In the genomic region with DNA sequence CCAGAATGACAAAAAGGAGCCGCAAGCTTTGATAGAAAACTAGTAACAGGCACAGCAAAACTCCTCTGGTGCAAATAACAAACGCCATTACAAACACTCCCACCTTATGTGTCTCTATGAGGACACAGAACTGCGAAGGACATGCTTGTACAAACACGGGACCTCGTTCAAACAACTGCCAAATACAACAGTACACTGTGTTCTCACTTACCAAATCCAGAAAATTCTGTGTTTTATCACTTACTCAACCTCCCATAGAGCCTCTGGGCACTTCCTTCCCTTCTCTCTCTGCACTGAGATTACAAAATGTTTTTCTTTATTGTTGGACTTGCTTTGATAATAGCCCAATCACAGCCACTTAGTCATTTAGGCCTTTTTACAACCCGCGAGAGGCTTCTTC, we compare ENCODE assay signal across 23 mouse cellular contexts.
"Had no signal": no experiment of that assay in that cellular context is flagged by ENCODE, and none has a peak within 500 bp of the region (broad histone marks: within the 10 kb centered on the region; RNA-seq: fewer than 3 reads in every experiment).

No protein-coding gene starts in this region.

- H3K4me1 ChIP-seq: kidney, embryonic 15.5 days; liver, embryonic 13.5 days; megakaryocyte, embryonic 14.5 days; neural tube, embryonic 12.5 days; neural tube, embryonic 15.5 days; stomach, embryonic 15.5 days had no signal

- H3K9me3 ChIP-seq: kidney, embryonic 15.5 days; liver, embryonic 13.5 days; megakaryocyte, embryonic 14.5 days; neural tube, embryonic 12.5 days; neural tube, embryonic 15.5 days; stomach, embryonic 15.5 days had no signal

- H3K9ac ChIP-seq: kidney, embryonic 15.5 days; liver, embryonic 13.5 days; neural tube, embryonic 12.5 days; neural tube, embryonic 15.5 days; stomach, embryonic 15.5 days had no signal

- DNase-seq: kidney, adult 11 months; kidney, adult 8-10 months; kidney, postnatal 25 days; layer of hippocampus, adult 9-11 months; liver, embryonic 13.5 days; lung, adult 2 months; lung, postnatal 36 days; midbrain, embryonic 14.5 days; right cerebral cortex, adult 18-20 months; right cerebral cortex, postnatal 14 days; right cerebral cortex, postnatal 4 days; spleen, adult 18-20 months; thymus, adult 2 months; thymus, postnatal 14 days; thymus, postnatal 4 days had no signal

- H3K27ac ChIP-seq: kidney, embryonic 15.5 days; layer of hippocampus, adult 2 months; left cerebral cortex, adult 2 months; liver, embryonic 13.5 days; neural tube, embryonic 12.5 days; neural tube, embryonic 15.5 days; stomach, embryonic 15.5 days had no signal

- H3K4me2 ChIP-seq: kidney, embryonic 15.5 days; liver, embryonic 13.5 days; midbrain, embryonic 11.5 days; neural tube, embryonic 12.5 days; neural tube, embryonic 15.5 days; stomach, embryonic 15.5 days had no signal

- H3K27me3 ChIP-seq: kidney, embryonic 15.5 days; liver, embryonic 13.5 days; megakaryocyte, embryonic 14.5 days; neural tube, embryonic 12.5 days; neural tube, embryonic 15.5 days; stomach, embryonic 15.5 days had no signal

- H3K36me3 ChIP-seq: kidney, embryonic 15.5 days; liver, embryonic 13.5 days; neural tube, embryonic 12.5 days; neural tube, embryonic 15.5 days; stomach, embryonic 15.5 days had no signal

- H3K4me3 ChIP-seq: kidney, embryonic 15.5 days; layer of hippocampus, adult 2 months; left cerebral cortex, adult 2 months; liver, embryonic 13.5 days; megakaryocyte, embryonic 14.5 days; neural tube, embryonic 12.5 days; neural tube, embryonic 15.5 days; stomach, embryonic 15.5 days had no signal
